Mouse (Mus musculus): ENCODE data around the gene Pnpla1. TPM values are rescaled to one million over a fixed set of nuclear protein-coding genes. Genes with fewer than 3 reads are reported as not detected.
A peak's percentile ranks its signal among the peaks of the same experiment; 100 is the strongest.
"Not testable (repeated sequence)": the region's sequence is repeated elsewhere in the genome, so short reads cannot be mapped to it uniquely, and the experiment has no call there.

Gene Pnpla1
- 0.07 TPM in 1 of 2 replicates, not detected in the other for polyA plus RNA-seq (2014; fragmentation: Nextera tagmentation; extraction: Ambion mirVana)

DNA sequence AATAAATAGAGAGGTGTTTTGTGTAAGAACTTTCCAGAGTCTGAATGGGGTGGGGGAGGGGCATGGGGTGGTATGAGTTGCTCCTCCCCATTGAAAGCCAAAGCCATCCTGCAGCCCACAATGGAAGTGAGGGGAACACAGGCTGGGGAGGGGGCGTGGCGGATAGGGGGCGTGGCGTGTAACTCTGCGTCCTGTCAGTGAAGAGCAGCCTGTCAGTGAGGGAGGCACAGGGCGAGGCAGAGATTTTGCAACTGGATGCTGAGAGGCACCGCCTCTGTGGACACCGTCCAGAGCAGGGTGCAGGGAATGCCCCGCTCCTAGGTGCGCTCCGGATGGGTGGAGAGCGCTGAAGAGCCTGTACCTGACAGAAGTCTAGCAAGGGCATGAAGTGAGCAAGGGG, at the start of gene Pnpla1:
TSS of gene Pnpla1 (plus strand) at position 207 of the 400 bp plus-strand sequence.
- ATAC-seq (ENCODE audit: insufficient number of reproducible peaks, insufficient read depth, low FRiP score, low read depth): no peak

DNA sequence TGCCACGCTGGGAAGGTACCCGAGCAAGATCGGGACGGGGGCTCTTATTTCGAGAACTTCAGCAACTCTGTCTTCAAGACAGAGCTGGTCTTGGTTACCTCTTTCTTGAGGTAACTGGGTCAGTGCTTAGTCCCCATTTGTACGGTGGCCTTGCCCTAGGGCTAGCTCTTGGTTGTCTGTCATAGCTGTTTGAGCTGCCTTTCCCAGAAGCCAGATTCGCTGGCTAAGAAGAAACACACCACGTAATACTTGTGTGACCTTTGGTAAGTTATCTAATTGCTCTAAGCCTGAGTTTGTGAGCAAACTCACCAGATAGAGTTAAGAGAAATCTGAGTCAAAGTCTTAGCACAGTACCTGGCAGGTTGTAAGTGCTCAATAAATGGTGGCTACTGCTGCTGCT, 49.5 kb upstream of the Pnpla1 start:
- Histone ChIP-seq H3K9ac (replicated peaks; ENCODE audit: low read depth, low read length) (no peak overlapping the region), H3K27ac (ENCODE audit: low read length) (no peak overlapping the region), H3K27me3 (ENCODE audit: control insufficient read depth, insufficient read depth, low read length) (no peaks in the 10 kb centered on the region), H3K4me3 (ENCODE audit: low read depth, low read length) (no peak overlapping the region), H3K4me1 (ENCODE audit: control insufficient read depth, insufficient read depth, low read length) (no peaks in the 10 kb centered on the region), H3K4me2 (replicated peaks; ENCODE audit: low read depth, low read length) (no peak overlapping the region), H3K9me3 (ENCODE audit: control insufficient read depth, low read depth, low read length) (no peaks in the 10 kb centered on the region), H3K36me3 (ENCODE audit: control insufficient read depth, insufficient read depth, low read length) (peaks cover 56% of the 10 kb centered on the region)
- WGBS: 93% methylated on average over 8 of the region's 8 CpGs
- ATAC-seq (ENCODE audit: insufficient number of reproducible peaks, insufficient read depth, low FRiP score, low read depth): no peak

More for the DNA sequence above, at the start of gene Pnpla1:
- no peak within 1 kb of the TSS for H3K27ac ChIP-seq (ENCODE audit: low read length)
- H3K9me3 ChIP-seq (ENCODE audit: control insufficient read depth, low read depth, low read length): peaks cover 8% of the 10 kb centered on the region; the same call in 1 of the 2 replicates
- H3K27me3 ChIP-seq (ENCODE audit: control insufficient read depth, insufficient read depth, low read length): no peaks in the 10 kb centered on the region
- H3K4me1 ChIP-seq (ENCODE audit: control insufficient read depth, insufficient read depth, low read length): no peaks in the 10 kb centered on the region
- H3K9ac ChIP-seq (replicated peaks; ENCODE audit: low read depth, low read length): no peak within 1 kb of the TSS
- H3K4me3 ChIP-seq (ENCODE audit: low read depth, low read length): no peak within 1 kb of the TSS
- 36% methylated on average over 12 of the region's 12 CpGs for WGBS
- H3K4me2 ChIP-seq (replicated peaks; ENCODE audit: low read depth, low read length): no peak within 1 kb of the TSS
- H3K36me3 ChIP-seq (ENCODE audit: control insufficient read depth, insufficient read depth, low read length): no peaks in the 10 kb centered on the region

GRCm38 (mm10) chr17:28809175-28809831, 48.9 kb upstream of the Pnpla1 start:
- WGBS: 93% methylated on average over 10 of the region's 10 CpGs
- ATAC-seq (ENCODE audit: insufficient number of reproducible peaks, insufficient read depth, low FRiP score, low read depth): no peak; the same call in 1 of the 2 replicates
- Histone ChIP-seq H3K4me2 (replicated peaks; ENCODE audit: low read depth, low read length) (no peak overlapping the region), H3K9ac (replicated peaks; ENCODE audit: low read depth, low read length) (no peak overlapping the region), H3K36me3 (ENCODE audit: control insufficient read depth, insufficient read depth, low read length) (peaks cover 57% of the 10 kb centered on the region), H3K9me3 (ENCODE audit: control insufficient read depth, low read depth, low read length) (no peaks in the 10 kb centered on the region), H3K27ac (ENCODE audit: low read length) (no peak overlapping the region), H3K4me3 (ENCODE audit: low read depth, low read length) (no peak overlapping the region), H3K27me3 (ENCODE audit: control insufficient read depth, insufficient read depth, low read length) (no peaks in the 10 kb centered on the region), H3K4me1 (ENCODE audit: control insufficient read depth, insufficient read depth, low read length) (no peaks in the 10 kb centered on the region)

GRCm38 (mm10) chr17:28812345-28812744, 45.9 kb upstream of the Pnpla1 start:
- no peak for ATAC-seq (ENCODE audit: insufficient number of reproducible peaks, insufficient read depth, low FRiP score, low read depth)
- peaks cover 66% of the 10 kb centered on the region for H3K36me3 ChIP-seq (ENCODE audit: control insufficient read depth, insufficient read depth, low read length)
- H3K27me3 ChIP-seq (ENCODE audit: control insufficient read depth, insufficient read depth, low read length): no peaks in the 10 kb centered on the region
- H3K4me1 ChIP-seq (ENCODE audit: control insufficient read depth, insufficient read depth, low read length): no peaks in the 10 kb centered on the region
- no peak overlapping the region for H3K4me2 ChIP-seq (replicated peaks; ENCODE audit: low read depth, low read length)
- H3K27ac ChIP-seq (ENCODE audit: low read length): no peak overlapping the region
- no peak overlapping the region for H3K4me3 ChIP-seq (ENCODE audit: low read depth, low read length)
- H3K9me3 ChIP-seq (ENCODE audit: control insufficient read depth, low read depth, low read length): no peaks in the 10 kb centered on the region
- 89% methylated on average over 10 of the region's 10 CpGs for WGBS
- no peak overlapping the region for H3K9ac ChIP-seq (replicated peaks; ENCODE audit: low read depth, low read length)

DNA sequence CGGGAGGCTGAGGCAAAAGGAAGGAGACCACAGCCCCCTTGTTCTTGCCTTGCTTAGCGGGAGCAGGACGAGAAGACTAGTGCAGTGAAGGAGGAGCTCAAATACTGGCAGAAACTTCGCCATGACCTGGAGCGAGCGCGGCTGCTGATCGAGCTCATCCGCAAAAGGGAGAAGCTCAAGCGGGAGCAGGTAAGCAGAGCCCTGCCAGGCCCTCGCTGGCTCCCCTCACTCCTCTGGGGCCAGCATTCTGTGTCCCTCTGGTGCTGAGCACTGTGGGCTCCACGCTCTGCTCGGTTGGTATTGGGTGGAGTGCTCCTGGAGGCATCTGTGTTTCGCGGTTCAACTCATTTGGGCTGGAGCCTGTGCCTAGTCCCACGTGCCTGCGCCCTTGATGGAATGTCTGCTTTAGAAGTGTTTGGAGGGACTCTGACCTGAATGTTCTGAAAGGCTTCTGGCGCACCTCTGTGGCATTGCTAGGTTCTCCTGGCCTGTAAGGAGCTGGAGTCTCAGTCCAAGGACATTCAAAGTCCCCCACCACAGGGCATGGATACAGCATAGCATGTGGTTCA, 43.6 kb upstream of the Pnpla1 start:
- Histone ChIP-seq H3K4me1 (ENCODE audit: control insufficient read depth, insufficient read depth, low read length) (no peaks in the 10 kb centered on the region), H3K9ac (replicated peaks; ENCODE audit: low read depth, low read length) (no peak overlapping the region), H3K4me2 (replicated peaks; ENCODE audit: low read depth, low read length) (no peak overlapping the region), H3K36me3 (ENCODE audit: control insufficient read depth, insufficient read depth, low read length) (peaks cover 70% of the 10 kb centered on the region), H3K27ac (ENCODE audit: low read length) (no peak overlapping the region), H3K4me3 (ENCODE audit: low read depth, low read length) (no peak overlapping the region), H3K27me3 (ENCODE audit: control insufficient read depth, insufficient read depth, low read length) (no peaks in the 10 kb centered on the region), H3K9me3 (ENCODE audit: control insufficient read depth, low read depth, low read length) (no peaks in the 10 kb centered on the region)
- 0 out of 2 replicates have a peak, but pooled peaks have one; percentile 28 for ATAC-seq (ENCODE audit: insufficient number of reproducible peaks, insufficient read depth, low FRiP score, low read depth)
- WGBS: 87% methylated on average over 18 of the region's 18 CpGs

- H3K36me3 ChIP-seq (ENCODE audit: control insufficient read depth, insufficient read depth, low read length): peaks cover 65% of the 10 kb centered on the region
- H3K9me3 ChIP-seq (ENCODE audit: control insufficient read depth, low read depth, low read length): no peaks in the 10 kb centered on the region
- no peak overlapping the region for H3K27ac ChIP-seq (ENCODE audit: low read length)
- H3K9ac ChIP-seq (replicated peaks; ENCODE audit: low read depth, low read length): no peak overlapping the region
- no peak for ATAC-seq (ENCODE audit: insufficient number of reproducible peaks, insufficient read depth, low FRiP score, low read depth)
- H3K4me1 ChIP-seq (ENCODE audit: control insufficient read depth, insufficient read depth, low read length): no peaks in the 10 kb centered on the region
- WGBS: 65% methylated on average over 10 of the region's 10 CpGs
- no peak overlapping the region for H3K4me2 ChIP-seq (replicated peaks; ENCODE audit: low read depth, low read length)
- no peak overlapping the region for H3K4me3 ChIP-seq (ENCODE audit: low read depth, low read length)
- no peaks in the 10 kb centered on the region for H3K27me3 ChIP-seq (ENCODE audit: control insufficient read depth, insufficient read depth, low read length)
Observed at GRCm38 (mm10) chr17:28815384-28816004, 42.7 kb upstream of the Pnpla1 start.

- not testable (repeated sequence) for ATAC-seq (ENCODE audit: insufficient number of reproducible peaks, insufficient read depth, low FRiP score, low read depth); H3K27me3 ChIP-seq (ENCODE audit: control insufficient read depth, insufficient read depth, low read length); H3K9me3 ChIP-seq (ENCODE audit: control insufficient read depth, low read depth, low read length); H3K4me2 ChIP-seq (replicated peaks; ENCODE audit: low read depth, low read length); H3K9ac ChIP-seq (replicated peaks; ENCODE audit: low read depth, low read length); H3K4me3 ChIP-seq (ENCODE audit: low read depth, low read length); H3K4me1 ChIP-seq (ENCODE audit: control insufficient read depth, insufficient read depth, low read length); H3K27ac ChIP-seq (ENCODE audit: low read length)
- H3K36me3 ChIP-seq (ENCODE audit: control insufficient read depth, insufficient read depth, low read length): peaks cover 69% of the 10 kb centered on the region
- 94% methylated on average over 10 of the region's 10 CpGs for WGBS
Observed at GRCm38 (mm10) chr17:28816326-28816725, 41.9 kb upstream of the Pnpla1 start.

DNA sequence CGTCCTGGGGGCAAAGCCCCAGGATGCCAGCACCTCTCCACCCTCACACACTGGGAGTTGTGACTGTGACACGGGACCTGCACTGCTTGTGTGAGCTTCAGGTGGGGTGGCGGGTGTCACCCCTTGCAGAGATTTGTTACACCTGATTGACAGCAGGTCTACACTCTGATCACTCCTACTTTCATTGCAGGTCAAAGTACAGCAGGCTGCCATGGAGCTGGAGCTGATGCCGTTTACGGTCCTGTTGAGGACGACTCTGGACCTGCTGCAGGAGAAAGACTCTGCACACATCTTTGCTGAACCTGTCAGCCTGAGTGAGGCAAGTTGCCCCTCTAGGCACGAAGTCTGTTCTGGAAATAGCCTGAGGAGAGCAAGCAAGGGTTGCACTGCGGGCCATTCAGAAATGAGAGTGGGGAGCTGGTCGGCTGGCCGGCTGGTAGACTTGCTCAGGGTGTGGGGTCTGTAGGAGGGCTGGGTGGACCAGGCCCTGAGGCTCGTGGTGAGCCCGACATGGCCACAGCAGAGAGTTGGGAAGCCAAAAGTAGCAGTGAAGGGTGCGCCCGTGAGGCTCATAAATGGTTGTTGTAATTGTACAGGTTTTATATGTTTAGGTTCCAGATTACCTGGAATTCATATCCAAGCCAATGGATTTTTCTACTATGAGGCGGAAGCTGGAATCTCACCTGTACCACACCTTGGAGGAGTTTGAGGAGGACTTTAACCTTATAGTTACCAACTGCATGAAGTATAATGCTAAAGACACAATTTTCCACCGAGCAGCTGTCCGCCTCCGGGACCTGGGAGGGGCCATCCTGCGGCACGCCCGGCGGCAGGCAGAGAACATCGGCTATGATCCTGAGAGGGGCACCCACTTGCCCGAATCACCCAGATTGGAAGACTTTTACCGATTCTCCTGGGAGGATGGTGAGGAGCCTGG, 41.1 kb upstream of the Pnpla1 start:
- no peaks in the 10 kb centered on the region for H3K4me1 ChIP-seq (ENCODE audit: control insufficient read depth, insufficient read depth, low read length)
- no peaks in the 10 kb centered on the region for H3K27me3 ChIP-seq (ENCODE audit: control insufficient read depth, insufficient read depth, low read length)
- H3K27ac ChIP-seq (ENCODE audit: low read length): no peak overlapping the region
- WGBS: 95% methylated on average over 25 of the region's 25 CpGs
- peaks cover 77% of the 10 kb centered on the region for H3K36me3 ChIP-seq (ENCODE audit: control insufficient read depth, insufficient read depth, low read length)
- H3K9me3 ChIP-seq (ENCODE audit: control insufficient read depth, low read depth, low read length): no peaks in the 10 kb centered on the region
- H3K4me3 ChIP-seq (ENCODE audit: low read depth, low read length): no peak overlapping the region
- no peak for ATAC-seq (ENCODE audit: insufficient number of reproducible peaks, insufficient read depth, low FRiP score, low read depth)
- H3K9ac ChIP-seq (replicated peaks; ENCODE audit: low read depth, low read length): no peak overlapping the region
- no peak overlapping the region for H3K4me2 ChIP-seq (replicated peaks; ENCODE audit: low read depth, low read length)
